Mouse (Mus musculus): ENCODE data around the gene Pnrc2.

- no peak for TF ChIP-seq GATA1 (IDR thresholded peaks at IDR 0.05; ENCODE audit: low read depth, low read length)
- no peak for TF ChIP-seq TBP (IDR thresholded peaks at IDR 0.05; ENCODE audit: low read depth, low read length)
- TF ChIP-seq MAFK (IDR thresholded peaks at IDR 0.05; ENCODE audit: borderline replicate concordance, low read depth, low read length) = no peak
- TF ChIP-seq USF1 (IDR thresholded peaks at IDR 0.05; ENCODE audit: low read depth, low read length) = no peak
- TF ChIP-seq RCOR1 (IDR thresholded peaks at IDR 0.05; ENCODE audit: low read depth, low read length) = no peak
- TF ChIP-seq CTCF (IDR thresholded peaks at IDR 0.05 in 2 of 3, conservative IDR thresholded peaks at IDR 0.05 in 1 of 3; ENCODE audit: control insufficient read depth in 1 of 3, insufficient read depth in 1 of 3, low read depth in 2 of 3, low read length in 3 of 3, poor library complexity in 1 of 3, severe bottlenecking in 1 of 3) = peak in 1 of 3 experiments; percentile 43; a peak in 2 of 6 replicates
- no peak for TF ChIP-seq POLR2A (IDR thresholded peaks at IDR 0.05; ENCODE audit: control insufficient read depth in 1 of 2, insufficient read depth in 1 of 2, low read depth in 1 of 2, low read length in 2 of 2, poor library complexity in 1 of 2)
- no peak for TF ChIP-seq CHD2 (IDR thresholded peaks at IDR 0.05; ENCODE audit: low read length)
- no peak for TF ChIP-seq MEF2A (IDR thresholded peaks at IDR 0.05; ENCODE audit: extremely low read depth, insufficient replicate concordance, low read depth, low read length, poor library complexity, severe bottlenecking)
- TF ChIP-seq JUND (IDR thresholded peaks at IDR 0.05; ENCODE audit: low read depth, low read length) = no peak
- no peak for TF ChIP-seq BHLHE40 (IDR thresholded peaks at IDR 0.05; ENCODE audit: borderline replicate concordance, low read depth, low read length)
These were observed 4.1 kb upstream of the Pnrc2 start for GRCm38 (mm10) chr4:135877742-135878141.

All from MEL (cell line).